Mouse (Mus musculus) CH12.LX (cell line): ENCODE data around the gene Fryl. TPM values are rescaled to one million over a fixed set of nuclear protein-coding genes. Genes with fewer than 3 reads are reported as not detected.
A peak's percentile ranks its signal among the peaks of the same experiment; 100 is the strongest.

ENCODE experiments used
- DNase-seq: peaks from one replicate; pipeline ENCODE4 v3.0.0-alpha.2; 2013; ENCODE audit errors: extremely low read depth
- H3K27ac ChIP-seq: 2 replicates; pipeline ENCODE4 v1.5.1; 2012; ENCODE audit warnings: low read depth, mild to moderate bottlenecking, control low read depth, moderate library complexity; ENCODE audit not compliant: insufficient read depth
- H3K27me3 ChIP-seq: replicated peaks from 2 replicates; pipeline ENCODE3; 2012; ENCODE audit warnings: inconsistent platforms
- H3K36me3 ChIP-seq, 2 experiments: replicated peaks in 1 of 2; 2 replicates each; pipeline versions ENCODE3 to v1.6.1; 2012; ENCODE audit warnings: inconsistent platforms in 1 of 2, low read length in 1 of 2, mild to moderate bottlenecking in 1 of 2, mixed read lengths in 1 of 2, moderate library complexity in 1 of 2; ENCODE audit not compliant: control insufficient read depth in 1 of 2, insufficient read depth in 1 of 2
- H3K4me1 ChIP-seq, 2 experiments: 2 replicates each; pipeline ENCODE4 v1.6.1; 2012; ENCODE audit warnings: inconsistent platforms in 1 of 2, moderate library complexity in 1 of 2; ENCODE audit not compliant: insufficient read depth in 2 of 2, control insufficient read depth in 1 of 2
- H3K4me2 ChIP-seq: 2 replicates; pipeline ENCODE4 v1.6.1; 2012; ENCODE audit warnings: low read depth, mild to moderate bottlenecking, control low read depth; ENCODE audit not compliant: poor library complexity, insufficient read depth, severe bottlenecking
- H3K4me3 ChIP-seq, 3 experiments: fragments of 150-350 bp in 1 of 3; sonication (generic) in 1 of 3; replicated peaks in 1 of 3; 2 replicates each; pipeline versions ENCODE3 to v1.5.1; 2011 to 2012; ENCODE audit warnings: low read depth in 2 of 3, low read length in 2 of 3, mild to moderate bottlenecking in 2 of 3, moderate library complexity in 2 of 3, control low read depth in 1 of 3, improper control_type of control experiment in 1 of 3, inconsistent platforms in 1 of 3, mixed read lengths in 1 of 3; ENCODE audit not compliant: poor library complexity in 1 of 3
- H3K79me2 ChIP-seq: replicated peaks from 2 replicates; pipeline ENCODE4 v1.6.1; 2012; ENCODE audit warnings: mild to moderate bottlenecking, moderate library complexity; ENCODE audit not compliant: control insufficient read depth, poor library complexity, insufficient read depth, severe bottlenecking; ENCODE audit errors: extremely low read depth
- H3K9ac ChIP-seq: 2 replicates; pipeline ENCODE4 v1.6.1; 2012; ENCODE audit warnings: low read depth, mild to moderate bottlenecking, control low read depth, moderate library complexity; ENCODE audit not compliant: insufficient read depth
- H3K9me3 ChIP-seq: replicated peaks from 2 replicates; pipeline ENCODE3; 2012; ENCODE audit warnings: low read length, inconsistent platforms, mixed read lengths
- BHLHE40 ChIP-seq: IDR thresholded peaks from 2 replicates; pipeline ENCODE4 v1.6.1; 2011; ENCODE audit warnings: mild to moderate bottlenecking, low read depth, low read length, improper control_type of control experiment
- CHD2 ChIP-seq: IDR thresholded peaks from 2 replicates; pipeline ENCODE4 v1.6.1; 2011; ENCODE audit warnings: low read length, improper control_type of control experiment
- EP300 ChIP-seq: IDR thresholded peaks from 2 replicates; pipeline ENCODE4 v1.6.1; 2011; ENCODE audit warnings: low read length, improper control_type of control experiment
- IRF4 ChIP-seq: IDR thresholded peaks from 2 replicates; pipeline ENCODE4 v1.6.1; 2014; ENCODE audit warnings: low read depth, mild to moderate bottlenecking, inconsistent platforms, low read length, improper control_type of control experiment
- JUN ChIP-seq: IDR thresholded peaks from 2 replicates; pipeline ENCODE4 v1.6.1; 2011; ENCODE audit warnings: low read depth, mild to moderate bottlenecking, low read length, improper control_type of control experiment, moderate library complexity; ENCODE audit not compliant: insufficient read depth
- KAT2A ChIP-seq: IDR thresholded peaks from 2 replicates; pipeline ENCODE4 v1.6.1; 2012; ENCODE audit warnings: low read length, improper control_type of control experiment, inconsistent platforms; ENCODE audit not compliant: insufficient replicate concordance
- MAFK ChIP-seq: IDR thresholded peaks from 2 replicates; pipeline ENCODE4 v1.6.1; 2011; ENCODE audit warnings: low read length, improper control_type of control experiment; ENCODE audit not compliant: insufficient replicate concordance
- MAX ChIP-seq: IDR thresholded peaks from 2 replicates; pipeline ENCODE4 v1.6.1; 2011; ENCODE audit warnings: low read length, improper control_type of control experiment
- MAZ ChIP-seq: IDR thresholded peaks from 2 replicates; pipeline ENCODE4 v1.6.1; 2012; ENCODE audit warnings: low read depth, mild to moderate bottlenecking, inconsistent platforms, low read length, improper control_type of control experiment, moderate library complexity
- MEF2A ChIP-seq: IDR thresholded peaks from 2 replicates; pipeline ENCODE4 v1.6.1; 2014; ENCODE audit warnings: low read depth, mild to moderate bottlenecking, inconsistent platforms, low read length, improper control_type of control experiment, borderline replicate concordance
- MXI1 ChIP-seq: IDR thresholded peaks from 2 replicates; pipeline ENCODE4 v1.6.1; 2011; ENCODE audit warnings: mild to moderate bottlenecking, low read depth, low read length, improper control_type of control experiment
- PAX5 ChIP-seq: IDR thresholded peaks from 2 replicates; pipeline ENCODE4 v1.6.1; 2012; ENCODE audit warnings: low read length, inconsistent platforms, mixed read lengths
- POLR2A ChIP-seq: IDR thresholded peaks from 2 replicates; pipeline ENCODE4 v1.6.1; 2011; ENCODE audit warnings: low read depth, mild to moderate bottlenecking, improper control_type of control experiment, low read length
- POLR2AphosphoS2 ChIP-seq: IDR thresholded peaks from 2 replicates; pipeline ENCODE4 v1.6.1; 2011; ENCODE audit warnings: low read depth, low read length, improper control_type of control experiment
- RAD21 ChIP-seq: IDR thresholded peaks from 2 replicates; pipeline ENCODE4 v1.6.1; 2011; ENCODE audit warnings: low read depth, mild to moderate bottlenecking, low read length, improper control_type of control experiment, moderate library complexity
- RCOR1 ChIP-seq: conservative IDR thresholded peaks from 2 replicates; pipeline ENCODE4 v1.6.1; 2012; ENCODE audit warnings: low read depth, mild to moderate bottlenecking, inconsistent platforms, low read length, improper control_type of control experiment
- SIN3A ChIP-seq: IDR thresholded peaks from 2 replicates; pipeline ENCODE4 v1.6.1; 2012; ENCODE audit warnings: low read length, improper control_type of control experiment, inconsistent platforms
- TBP ChIP-seq: conservative IDR thresholded peaks from 2 replicates; pipeline ENCODE4 v1.6.1; 2011; ENCODE audit warnings: low read depth, low read length, improper control_type of control experiment
- ZC3H11A ChIP-seq: IDR thresholded peaks from 2 replicates; pipeline ENCODE4 v1.6.1; 2012; ENCODE audit warnings: low read depth, mild to moderate bottlenecking, inconsistent platforms, low read length, improper control_type of control experiment
- ZKSCAN1 ChIP-seq: IDR thresholded peaks from 2 replicates; pipeline ENCODE4 v1.6.1; 2012; ENCODE audit warnings: low read depth, inconsistent platforms, low read length, improper control_type of control experiment, borderline replicate concordance
- ZMIZ1 ChIP-seq: IDR thresholded peaks from 2 replicates; pipeline ENCODE4 v1.6.1; 2012; ENCODE audit warnings: low read depth, mild to moderate bottlenecking, inconsistent platforms, low read length, improper control_type of control experiment
- dilution Hi-C: fragments of 300-500 bp; cut with MboI; formaldehyde crosslinking; loops from 2 replicates; pipeline ENCODE4 v1.14.3; 2020; ENCODE audit warnings: low sequenced_read_pairs; ENCODE audit not compliant: extremely low pct_unique_long_range_greater_than_20kb, extremely low pct_ligation_motif_present
- in situ Hi-C: fragments of 300-500 bp; cut with MboI; formaldehyde crosslinking; loops from 3 replicates; pipeline ENCODE4 v1.14.3; 2019; ENCODE audit warnings: low sequenced_read_pairs, low pct_ligation_motif_present, low pct_unique_long_range_greater_than_20kb, mixed read lengths
- polyA plus RNA-seq: library from polyadenylated mRNA; unstranded; fragments of >175 nt; gene quantifications from 2 replicates; pipeline ENCODE4 v1.2.1, GENCODE M21; 2012; ENCODE audit warnings: low read depth; ENCODE audit not compliant: insufficient read length
- total RNA-seq, 2 experiments: library from RNA; depleted of rRNA; stranded (reverse); fragments of 300-350 nt in 1 of 2; fragments of >200 nt in 1 of 2; gene quantifications; 2 replicates each; pipeline ENCODE4 v1.2.3; 2012 to 2014

Fryl gene
- total and polyA plus RNA-seq, 3 experiments = 23.2 to 38.4 (median 31.3) TPM

- Histone ChIP-seq H3K4me2 (peak overlapping the region; percentile 29; the same call in 1 of the 2 replicates), H3K4me3 (no peak overlapping the region), H3K36me3 (peaks cover 36 to 58% of the 10 kb centered on the region in 2 experiments), H3K9ac (no peak overlapping the region), H3K27ac (no peak overlapping the region), H3K9me3 (no peaks in the 10 kb centered on the region), H3K4me1 (peaks cover 11 to 44% of the 10 kb centered on the region in 2 experiments), H3K27me3 (no peaks in the 10 kb centered on the region), H3K79me2 (peaks cover 53% of the 10 kb centered on the region)
- TF ChIP-seq EP300 (no peak), BHLHE40 (no peak), RAD21 (no peak), TBP (no peak), MEF2A (no peak), CHD2 (no peak), JUN (no peak), POLR2A (no peak), KAT2A (no peak), ZC3H11A (no peak), ZKSCAN1 (no peak)
- dilution Hi-C loops (no loop called here), in situ Hi-C loops (loop anchor here (10.0 kb wide), 1 partner anchor 161 kb away; no protein-coding TSS in a partner anchor)
- no peak for DNase-seq
These were observed 39.5 kb upstream of the Fryl start for GRCm38 (mm10) chr5:73295916-73296315.

GRCm38 (mm10) chr5:73295016-73295415, 38.6 kb upstream of the Fryl start:
- Histone ChIP-seq H3K4me1 (peaks cover 11 to 41% of the 10 kb centered on the region in 2 experiments), H3K27me3 (no peaks in the 10 kb centered on the region), H3K36me3 (peaks cover 28 to 49% of the 10 kb centered on the region in 2 experiments), H3K4me3 (no peak overlapping the region), H3K4me2 (no peak overlapping the region), H3K79me2 (peaks cover 53% of the 10 kb centered on the region), H3K27ac (no peak overlapping the region), H3K9ac (no peak overlapping the region), H3K9me3 (no peaks in the 10 kb centered on the region)
- in situ Hi-C loops = loop anchor here (10.0 kb wide), 1 partner anchor 160 kb away; no protein-coding TSS in a partner anchor
- dilution Hi-C loops = no loop called here
- DNase-seq = no peak
- TF ChIP-seq SIN3A = no peak
- TF ChIP-seq ZMIZ1 = no peak
- TF ChIP-seq POLR2AphosphoS2 = no peak
- no peak for TF ChIP-seq POLR2A
- TF ChIP-seq MAFK = no peak
- TF ChIP-seq MAZ = no peak
- TF ChIP-seq JUN = no peak
- no peak for TF ChIP-seq IRF4
- TF ChIP-seq MXI1 = no peak
- no peak for TF ChIP-seq RCOR1
- no peak for TF ChIP-seq EP300
- no peak for TF ChIP-seq MAX
- TF ChIP-seq PAX5 = no peak
